Mouse (Mus musculus) fat pad, adult 2 months (tissue): ENCODE measurements at regions not wholly inside any gene's neighbourhood (a gene's known extent, or its start where the extent isn't known, plus 50 kb on each side); places are given as distances from the start of the nearest gene placed in this dataset.
"Not testable (repeated sequence)": the region's sequence is repeated elsewhere in the genome, so short reads cannot be mapped to it uniquely, and the experiment has no call there.

ENCODE experiments used
- DNase-seq: peaks from one replicate; pipeline ENCODE4 v3.0.0-alpha.2; 2011; ENCODE audit warnings: low read depth, low spot score; ENCODE audit errors: extremely low read depth

- DNase-seq = no peak
Measured at GRCm38 (mm10) chr12:15416180-15416766, 400.4 kb downstream of the Trib2 start.

GRCm38 (mm10) chr12:15410419-15410818 lies 406.3 kb downstream of the Trib2 start:
- no peak for DNase-seq

- DNase-seq = not testable (repeated sequence)
Measured at GRCm38 (mm10) chr12:15407577-15407976, 409.1 kb downstream of the Trib2 start.

GRCm38 (mm10) chr12:15392641-15393040 lies 424.1 kb downstream of the Trib2 start:
- DNase-seq = no peak

GRCm38 (mm10) chr12:15388574-15388973 lies 428.1 kb downstream of the Trib2 start:
- no peak for DNase-seq

- no peak for DNase-seq
Measured at GRCm38 (mm10) chr12:15357808-15358207, 458.9 kb downstream of the Trib2 start.

- DNase-seq = no peak
Measured at GRCm38 (mm10) chr12:15320697-15321449, 495.8 kb downstream of the Trib2 start.

- DNase-seq = no peak
Measured at GRCm38 (mm10) chr12:15319647-15320046, 497.1 kb downstream of the Trib2 start.

GRCm38 (mm10) chr12:15294898-15295297 lies 521.8 kb downstream of the Trib2 start:
- DNase-seq = no peak

- DNase-seq = no peak
Measured at GRCm38 (mm10) chr12:15262165-15262564, 554.6 kb downstream of the Trib2 start.

- no peak for DNase-seq
Measured at GRCm38 (mm10) chr12:15261604-15262003, 555.1 kb downstream of the Trib2 start.

- DNase-seq = no peak
Measured at GRCm38 (mm10) chr12:15260907-15261415, 555.8 kb downstream of the Trib2 start.

- DNase-seq = no peak
Measured at GRCm38 (mm10) chr12:15244966-15245365, 571.8 kb downstream of the Trib2 start.

GRCm38 (mm10) chr12:15222497-15223170 lies 594.1 kb downstream of the Trib2 start:
- DNase-seq = no peak

- DNase-seq = no peak
Measured at GRCm38 (mm10) chr12:15218504-15218903, 598.2 kb downstream of the Trib2 start.

- no peak for DNase-seq
Measured at GRCm38 (mm10) chr12:15216180-15216579, 600.5 kb downstream of the Trib2 start.

GRCm38 (mm10) chr12:15174411-15175041 lies 642.2 kb downstream of the Trib2 start:
- no peak for DNase-seq

- no peak for DNase-seq
Measured at GRCm38 (mm10) chr12:15162605-15163004, 654.1 kb downstream of the Trib2 start.

GRCm38 (mm10) chr12:15161864-15162263 lies 654.9 kb downstream of the Trib2 start:
- no peak for DNase-seq

GRCm38 (mm10) chr12:15160478-15160998 lies 656.2 kb downstream of the Trib2 start:
- no peak for DNase-seq

- DNase-seq = peak; percentile 64
Measured at GRCm38 (mm10) chr12:15146398-15146797, 670.3 kb downstream of the Trib2 start.
